Mouse (Mus musculus) brain, embryonic 14.5 days (tissue): ENCODE results near the gene Fxyd6.

ENCODE experiments used
- CTCF ChIP-seq: fragments of 200-500 bp; IDR thresholded peaks from 2 replicates; pipeline ENCODE4 v1.5.1; 2012; ENCODE audit warnings: inconsistent platforms, mild to moderate bottlenecking, moderate library complexity, borderline replicate concordance; ENCODE audit not compliant: insufficient read depth, insufficient read length; ENCODE audit errors: extremely low read depth
- POLR2A ChIP-seq: fragments of 200-500 bp; IDR thresholded peaks from 2 replicates; pipeline ENCODE4 v1.6.1; 2012; ENCODE audit warnings: mild to moderate bottlenecking, inconsistent platforms, borderline replicate concordance; ENCODE audit not compliant: poor library complexity, insufficient read depth, insufficient read length, severe bottlenecking; ENCODE audit errors: extremely low read depth

DNA sequence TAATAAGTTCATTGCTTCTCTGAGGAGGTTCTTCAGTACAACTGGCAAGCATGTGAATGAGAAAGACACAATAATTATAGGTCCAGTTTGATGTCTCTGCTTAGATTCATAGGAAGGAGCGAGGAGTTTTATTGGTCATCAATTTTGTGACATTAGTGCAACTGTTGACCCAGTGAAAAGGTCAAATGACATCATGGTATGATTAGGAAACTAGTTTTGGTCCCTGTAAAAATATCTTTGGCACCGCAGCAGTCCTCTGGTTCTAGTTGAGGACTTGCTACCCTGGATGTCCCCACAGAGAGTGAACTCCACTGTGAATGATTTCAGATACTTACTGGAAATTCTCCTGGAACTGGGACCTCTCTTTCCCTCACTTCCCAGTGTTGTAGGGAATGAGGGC is 14.8 kb upstream of the Fxyd6 start:
- no peak for TF ChIP-seq POLR2A
- no peak for TF ChIP-seq CTCF
